Mouse (Mus musculus): Measurements from ENCODE around the gene 4930558K02Rik. TPM values are rescaled to one million over a fixed set of nuclear protein-coding genes. Genes with fewer than 3 reads are reported as not detected.

4930558K02Rik gene
- polyA plus RNA-seq, 1 experiment from 2014 or later: not detected

- Histone ChIP-seq H3K4me1 (ENCODE audit: control insufficient read depth, insufficient read depth, low read length) (peaks cover 5% of the 10 kb centered on the region), H3K9me3 (ENCODE audit: control insufficient read depth, low read length) (no peaks in the 10 kb centered on the region), H3K27me3 (ENCODE audit: control insufficient read depth, insufficient read depth, low read length) (no peaks in the 10 kb centered on the region), H3K9ac (ENCODE audit: low read length) (no peak overlapping the region), H3K4me3 (ENCODE audit: low read depth, low read length) (no peak overlapping the region), H3K27ac (ENCODE audit: low read depth, low read length) (no peak overlapping the region), H3K4me2 (ENCODE audit: low read depth) (no peak overlapping the region), H3K36me3 (ENCODE audit: control insufficient read depth, insufficient read depth, low read length) (no peaks in the 10 kb centered on the region)
- WGBS: 98% methylated on average over 9 of the region's 9 CpGs
- no peak for DNase-seq (ENCODE audit: low spot score)
- ATAC-seq (ENCODE audit: insufficient read depth, low FRiP score, low TSS enrichment): no peak
These were observed 8.6 kb downstream of the 4930558K02Rik start for GRCm38 (mm10) chr1:161970874-161971273.

DNA sequence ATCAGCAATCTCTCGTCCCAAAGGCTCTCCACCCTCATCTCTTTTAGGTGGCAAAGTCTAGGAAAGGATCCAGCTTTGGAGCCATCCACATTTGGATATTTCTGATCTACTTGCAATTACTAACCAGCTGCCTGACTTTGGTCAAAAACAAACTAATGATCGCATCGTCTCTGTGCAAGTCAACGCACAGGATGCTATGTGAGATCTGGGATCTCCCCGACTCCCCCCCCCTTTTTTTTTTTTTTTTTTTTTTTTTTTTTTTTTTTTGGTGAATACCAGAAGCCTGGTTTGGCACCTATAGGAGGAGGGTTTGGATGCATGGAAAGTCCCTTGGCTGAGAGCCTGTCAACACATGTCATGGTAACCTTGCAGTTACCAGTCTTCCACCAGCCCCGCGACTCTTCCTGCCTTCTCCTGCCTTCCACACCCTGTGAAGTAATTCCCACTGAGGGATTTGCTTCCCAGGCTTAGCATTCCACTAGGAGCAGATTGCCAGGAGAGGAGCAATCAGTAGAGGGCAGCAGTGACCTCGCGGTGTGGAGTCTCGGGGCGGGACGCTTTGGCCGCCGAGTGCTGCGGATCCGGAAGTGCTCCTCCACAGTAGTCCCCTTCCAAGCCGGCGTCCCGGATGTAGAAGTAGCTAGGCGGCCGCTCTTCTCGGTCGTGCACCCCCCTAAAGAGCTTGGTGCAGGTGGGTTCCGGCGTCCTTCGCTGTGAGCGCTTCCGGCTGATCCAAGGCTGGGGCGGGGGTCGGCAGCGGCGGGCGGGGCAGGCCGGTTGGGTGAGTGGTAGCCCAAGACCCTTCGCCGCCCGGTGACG lies 10.6 kb downstream of the 4930558K02Rik start, which contains the start of gene Pigc:
TSS of gene Pigc (plus strand) at position 598 of the 819 bp plus-strand sequence.
- Histone ChIP-seq H3K4me3 (ENCODE audit: low read depth, low read length) (peak within 1 kb of the TSS; percentile 56), H3K36me3 (ENCODE audit: control insufficient read depth, insufficient read depth, low read length) (no peaks in the 10 kb centered on the region), H3K4me1 (ENCODE audit: control insufficient read depth, insufficient read depth, low read length) (peaks cover 5% of the 10 kb centered on the region), H3K9me3 (ENCODE audit: control insufficient read depth, low read length) (no peaks in the 10 kb centered on the region), H3K27me3 (ENCODE audit: control insufficient read depth, insufficient read depth, low read length) (no peaks in the 10 kb centered on the region), H3K27ac (ENCODE audit: low read depth, low read length) (peak within 1 kb of the TSS; percentile 58), H3K9ac (ENCODE audit: low read length) (peak within 1 kb of the TSS; percentile 70), H3K4me2 (ENCODE audit: low read depth) (peak within 1 kb of the TSS; percentile 47)
- WGBS: 5% methylated on average over 38 of the region's 38 CpGs
- ATAC-seq (ENCODE audit: insufficient read depth, low FRiP score, low TSS enrichment) (peak; percentile 98), DNase-seq (ENCODE audit: low spot score) (peak; percentile 96)

DNA sequence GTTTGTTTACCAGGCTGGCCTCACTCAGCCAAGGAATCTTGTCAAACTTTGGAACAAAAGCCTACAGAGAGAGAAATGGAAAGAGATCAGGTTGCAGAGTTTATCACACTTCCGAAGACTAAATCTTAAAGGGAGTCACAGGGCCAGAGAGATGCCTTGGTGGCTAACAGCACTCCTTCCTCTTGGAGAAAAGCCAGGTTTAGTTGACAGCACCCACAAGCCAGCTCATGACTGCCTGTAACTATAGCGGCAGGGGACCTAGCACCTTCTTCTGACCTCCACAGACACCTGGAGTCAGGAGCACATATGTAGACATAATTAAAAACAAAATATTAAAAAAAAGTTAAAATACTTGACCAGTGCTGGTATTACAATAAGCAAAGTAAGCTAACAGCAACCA lies 11.5 kb downstream of the 4930558K02Rik start:
- WGBS: 96% methylated on average over 2 of the region's 2 CpGs
- ATAC-seq (ENCODE audit: insufficient read depth, low FRiP score, low TSS enrichment) (no peak), DNase-seq (ENCODE audit: low spot score) (no peak)
- Histone ChIP-seq H3K27ac (ENCODE audit: low read depth, low read length) (no peak overlapping the region), H3K36me3 (ENCODE audit: control insufficient read depth, insufficient read depth, low read length) (no peaks in the 10 kb centered on the region), H3K4me2 (ENCODE audit: low read depth) (no peak overlapping the region), H3K4me1 (ENCODE audit: control insufficient read depth, insufficient read depth, low read length) (peaks cover 5% of the 10 kb centered on the region), H3K9me3 (ENCODE audit: control insufficient read depth, low read length) (no peaks in the 10 kb centered on the region), H3K27me3 (ENCODE audit: control insufficient read depth, insufficient read depth, low read length) (no peaks in the 10 kb centered on the region), H3K9ac (ENCODE audit: low read length) (no peak overlapping the region), H3K4me3 (ENCODE audit: low read depth, low read length) (no peak overlapping the region)

DNA sequence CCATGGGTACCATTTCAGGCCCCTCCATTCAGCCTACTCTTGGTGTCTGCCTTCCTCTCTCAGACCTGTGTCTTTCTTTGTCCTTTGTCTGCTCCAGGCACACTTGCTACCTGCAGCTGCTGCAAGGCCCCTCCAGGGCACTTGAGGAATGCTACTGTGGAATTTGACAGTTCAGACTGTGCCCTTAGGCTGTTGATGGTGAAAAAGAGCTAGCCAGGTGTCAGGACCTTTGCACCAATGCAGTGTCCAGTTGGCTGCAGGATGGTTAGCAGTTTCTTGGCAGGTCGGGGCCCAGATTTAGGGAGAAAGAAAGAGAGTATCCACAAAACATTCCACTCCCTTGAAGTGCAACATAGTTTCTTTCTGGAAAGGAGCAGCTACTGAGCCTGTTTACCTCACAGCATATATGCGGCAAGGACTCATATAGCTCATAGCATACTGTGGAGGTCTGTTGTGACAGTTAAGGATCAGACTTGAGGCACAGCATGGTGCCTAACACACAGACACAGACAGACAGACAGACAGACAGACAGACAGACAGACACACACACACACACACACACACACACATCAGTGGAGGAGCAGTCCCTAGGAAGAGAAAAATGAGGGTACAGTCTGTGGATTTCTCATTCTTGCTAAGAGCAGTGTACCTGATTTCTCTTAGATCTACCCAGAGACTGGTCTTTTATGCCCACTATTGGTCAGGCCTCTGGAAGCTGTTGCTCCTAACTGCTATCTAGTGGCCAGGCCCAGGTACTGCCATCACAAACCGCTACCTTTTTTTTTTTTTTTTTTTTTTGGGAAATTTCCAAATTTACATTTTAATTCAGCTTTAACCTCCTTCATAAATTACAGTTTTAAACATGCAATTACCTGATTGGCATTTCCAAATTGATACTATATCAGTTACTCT lies 16.7 kb downstream of the 4930558K02Rik start:
- Histone ChIP-seq H3K27ac (ENCODE audit: low read depth, low read length) (no peak overlapping the region), H3K36me3 (ENCODE audit: control insufficient read depth, insufficient read depth, low read length) (no peaks in the 10 kb centered on the region), H3K9me3 (ENCODE audit: control insufficient read depth, low read length) (no peaks in the 10 kb centered on the region), H3K9ac (ENCODE audit: low read length) (no peak overlapping the region), H3K4me2 (ENCODE audit: low read depth) (no peak overlapping the region), H3K4me3 (ENCODE audit: low read depth, low read length) (no peak overlapping the region), H3K4me1 (ENCODE audit: control insufficient read depth, insufficient read depth, low read length) (no peaks in the 10 kb centered on the region), H3K27me3 (ENCODE audit: control insufficient read depth, insufficient read depth, low read length) (no peaks in the 10 kb centered on the region)
- DNase-seq (ENCODE audit: low spot score) (peak; percentile 37), ATAC-seq (ENCODE audit: insufficient read depth, low FRiP score, low TSS enrichment) (peak; percentile 62; the same call in 1 of the 2 replicates)
- 57% methylated on average over 3 of the region's 3 CpGs for WGBS

GRCm38 (mm10) chr1:161957964-161958950 lies 21.2 kb downstream of the 4930558K02Rik start:
- H3K4me2 ChIP-seq (ENCODE audit: low read depth): no peak overlapping the region
- no peak for ATAC-seq (ENCODE audit: insufficient read depth, low FRiP score, low TSS enrichment)
- H3K27ac ChIP-seq (ENCODE audit: low read depth, low read length): no peak overlapping the region
- no peaks in the 10 kb centered on the region for H3K36me3 ChIP-seq (ENCODE audit: control insufficient read depth, insufficient read depth, low read length)
- no peak for DNase-seq (ENCODE audit: low spot score)
- H3K4me1 ChIP-seq (ENCODE audit: control insufficient read depth, insufficient read depth, low read length): no peaks in the 10 kb centered on the region
- WGBS: 84% methylated on average over 19 of the region's 19 CpGs
- no peaks in the 10 kb centered on the region for H3K27me3 ChIP-seq (ENCODE audit: control insufficient read depth, insufficient read depth, low read length)
- H3K4me3 ChIP-seq (ENCODE audit: low read depth, low read length): no peak overlapping the region
- no peak overlapping the region for H3K9ac ChIP-seq (ENCODE audit: low read length)
- no peaks in the 10 kb centered on the region for H3K9me3 ChIP-seq (ENCODE audit: control insufficient read depth, low read length)

DNA sequence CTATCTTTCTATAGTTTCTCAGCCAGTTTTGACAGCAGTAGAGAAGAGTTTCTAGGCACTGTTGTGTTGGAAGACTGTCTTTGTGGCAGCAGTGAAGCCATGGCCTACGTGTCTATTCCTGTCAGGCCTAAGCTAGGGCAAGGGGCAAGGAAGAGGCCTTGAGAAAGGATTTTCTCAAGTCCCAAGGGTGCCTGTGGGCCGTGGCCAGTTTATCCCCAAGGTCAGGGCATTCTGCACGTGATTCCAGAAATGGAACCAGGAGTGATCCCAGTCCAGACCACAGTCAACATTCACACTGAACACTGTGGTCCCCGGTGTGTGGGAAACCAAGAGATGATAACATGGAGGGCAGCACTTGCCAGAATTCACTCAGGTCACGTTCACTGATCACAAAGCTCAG lies 23.6 kb downstream of the 4930558K02Rik start:
- Histone ChIP-seq H3K4me1 (ENCODE audit: control insufficient read depth, insufficient read depth, low read length) (no peaks in the 10 kb centered on the region), H3K4me2 (ENCODE audit: low read depth) (no peak overlapping the region), H3K27me3 (ENCODE audit: control insufficient read depth, insufficient read depth, low read length) (no peaks in the 10 kb centered on the region), H3K36me3 (ENCODE audit: control insufficient read depth, insufficient read depth, low read length) (no peaks in the 10 kb centered on the region), H3K4me3 (ENCODE audit: low read depth, low read length) (no peak overlapping the region), H3K9me3 (ENCODE audit: control insufficient read depth, low read length) (no peaks in the 10 kb centered on the region), H3K9ac (ENCODE audit: low read length) (no peak overlapping the region), H3K27ac (ENCODE audit: low read depth, low read length) (no peak overlapping the region)
- no peak for ATAC-seq (ENCODE audit: insufficient read depth, low FRiP score, low TSS enrichment)
- 67% methylated on average over 5 of the region's 5 CpGs for WGBS
- no peak for DNase-seq (ENCODE audit: low spot score)

DNA sequence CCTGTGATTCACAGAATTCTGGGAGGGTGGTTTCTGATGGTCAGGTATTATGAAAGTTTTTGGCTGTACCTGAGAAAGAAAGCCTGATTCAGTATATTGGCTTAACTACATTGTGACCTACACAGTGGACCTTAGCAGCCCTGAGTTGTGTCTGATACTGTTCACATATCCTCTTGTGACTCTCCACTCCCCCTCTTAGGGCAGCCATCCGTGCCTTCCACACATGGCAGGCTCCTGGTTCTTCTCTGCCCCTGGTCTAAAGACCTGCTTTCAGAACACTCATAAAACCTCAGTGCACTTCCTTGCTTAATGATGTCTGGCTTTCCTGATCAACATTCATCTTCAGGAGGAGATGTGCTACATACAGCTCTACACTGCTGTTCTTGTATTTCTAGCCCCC lies 26.8 kb downstream of the 4930558K02Rik start:
- 68% methylated on average over 1 of the region's 1 CpGs for WGBS
- no peak overlapping the region for H3K9ac ChIP-seq (ENCODE audit: low read length)
- H3K4me1 ChIP-seq (ENCODE audit: control insufficient read depth, insufficient read depth, low read length): no peaks in the 10 kb centered on the region
- no peaks in the 10 kb centered on the region for H3K27me3 ChIP-seq (ENCODE audit: control insufficient read depth, insufficient read depth, low read length)
- H3K27ac ChIP-seq (ENCODE audit: low read depth, low read length): no peak overlapping the region
- no peak overlapping the region for H3K4me3 ChIP-seq (ENCODE audit: low read depth, low read length)
- no peak overlapping the region for H3K4me2 ChIP-seq (ENCODE audit: low read depth)
- no peak for DNase-seq (ENCODE audit: low spot score)
- no peaks in the 10 kb centered on the region for H3K9me3 ChIP-seq (ENCODE audit: control insufficient read depth, low read length)
- H3K36me3 ChIP-seq (ENCODE audit: control insufficient read depth, insufficient read depth, low read length): no peaks in the 10 kb centered on the region
- no peak for ATAC-seq (ENCODE audit: insufficient read depth, low FRiP score, low TSS enrichment)

Measured in neural tube, embryonic 11.5 days (tissue).